Mouse (Mus musculus): ENCODE data around the gene Klf3.

The Klf3 gene

DNA sequence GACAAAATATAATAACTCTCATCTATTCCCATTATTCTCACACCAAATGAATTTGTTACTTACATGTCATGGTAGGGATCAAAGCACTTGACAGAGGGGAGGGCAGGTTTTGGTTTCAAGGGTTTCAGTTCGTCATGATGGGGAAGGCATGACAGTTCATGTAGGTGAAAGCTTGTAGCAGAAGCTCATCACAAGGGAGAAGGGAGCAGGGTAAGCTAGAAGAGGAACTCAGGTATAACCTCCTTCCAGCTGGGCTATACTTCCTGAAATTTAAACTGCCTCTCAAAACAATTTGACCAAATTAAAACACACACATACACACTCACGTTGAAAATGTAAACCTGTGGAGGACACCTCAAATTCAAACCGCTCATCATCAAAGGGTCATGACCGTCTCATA, 32.1 kb downstream of the Klf3 start:
- DNase-seq (ENCODE audit: low spot score in 2 of 2), result no peak

DNA sequence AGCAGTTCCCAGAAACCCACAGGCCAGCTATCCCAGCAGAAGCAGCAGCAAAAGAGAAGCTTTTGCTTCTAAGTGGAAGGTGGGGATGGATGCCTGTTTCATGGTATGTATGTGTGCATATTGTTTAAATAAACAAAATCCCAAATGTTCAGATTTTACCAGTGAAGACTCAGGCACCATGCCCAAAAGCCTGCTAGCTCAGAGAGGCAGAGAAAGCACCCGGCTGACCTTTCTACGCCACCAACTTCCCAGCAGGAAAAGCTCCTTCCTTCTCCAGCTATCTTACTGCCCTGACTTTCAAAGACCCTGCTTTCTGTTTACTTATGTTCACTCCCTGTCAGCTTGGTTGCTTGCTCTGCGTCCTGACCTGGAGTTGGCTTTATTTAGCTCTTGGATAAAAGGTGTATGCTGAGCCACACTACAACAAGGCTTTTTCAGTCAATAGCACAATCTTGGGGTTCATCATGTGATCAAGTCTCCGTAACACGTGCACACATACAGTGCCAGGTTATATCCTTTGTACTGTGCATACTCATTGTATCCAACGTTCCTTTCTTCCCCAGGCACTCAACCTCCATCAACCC, 35.9 kb downstream of the Klf3 start:
- DNase-seq (ENCODE audit: low spot score in 2 of 2), result no peak

DNA sequence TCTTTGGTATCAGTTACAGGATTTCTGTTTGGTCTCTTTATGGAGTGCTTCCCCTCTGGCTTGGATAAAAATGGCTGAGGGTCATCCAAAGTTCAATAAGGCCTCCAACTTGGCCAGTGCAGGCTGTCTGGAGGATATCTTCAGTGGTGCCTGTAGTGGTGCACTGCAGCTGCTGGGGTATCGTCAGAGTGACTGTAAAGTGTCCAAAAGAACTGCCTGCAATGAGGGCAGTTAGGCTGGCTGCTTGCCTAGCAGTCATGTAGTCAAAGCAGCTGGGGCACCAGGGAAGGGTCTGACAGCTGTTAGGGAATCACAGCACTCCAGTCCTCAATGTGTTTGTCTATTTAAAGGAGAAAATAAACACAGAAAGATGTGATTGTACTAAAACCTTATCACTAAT, 36.9 kb downstream of the Klf3 start:
- DNase-seq (ENCODE audit: low spot score in 2 of 2), result no peak

DNA sequence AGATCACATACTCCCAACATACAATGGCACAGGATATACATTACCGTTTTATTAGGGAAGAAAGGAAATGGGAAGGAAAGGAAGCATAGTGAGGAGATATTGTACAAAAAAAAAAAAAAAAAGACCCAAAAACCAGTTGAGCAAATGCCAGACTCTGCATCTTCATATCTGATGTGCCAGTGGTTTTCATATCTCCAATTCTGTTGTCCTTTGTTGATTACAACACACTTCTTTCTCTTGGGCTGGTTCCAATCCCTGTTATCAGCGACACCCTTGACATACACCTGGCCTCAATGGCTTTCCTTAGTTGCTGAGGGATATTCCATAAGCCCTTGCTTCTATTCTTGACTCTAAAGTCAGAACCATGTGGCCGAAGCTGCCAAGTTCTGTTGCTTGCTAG, 41.4 kb downstream of the Klf3 start:
- no peak for DNase-seq (ENCODE audit: low spot score in 2 of 2)

DNA sequence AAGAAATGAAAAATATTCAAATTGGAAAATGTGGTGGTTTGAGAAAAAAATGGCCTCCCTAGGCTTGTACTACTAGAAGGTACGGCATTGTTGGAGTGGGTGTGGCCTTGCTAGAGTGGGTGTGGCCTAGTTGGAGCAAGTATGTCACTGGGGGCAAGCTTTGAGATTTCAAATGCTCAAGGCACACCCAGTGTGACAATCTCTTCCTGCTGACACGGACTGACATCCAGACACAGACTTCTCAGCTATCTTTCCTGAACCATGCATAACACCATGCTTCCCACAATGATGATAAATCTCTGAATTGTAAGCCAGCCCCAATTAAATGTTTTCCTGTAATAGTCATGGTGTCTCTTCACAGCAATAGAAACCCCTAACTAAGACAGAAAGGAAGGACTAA, 44.1 kb downstream of the Klf3 start:
- DNase-seq (ENCODE audit: low spot score in 2 of 2), result no peak

DNA sequence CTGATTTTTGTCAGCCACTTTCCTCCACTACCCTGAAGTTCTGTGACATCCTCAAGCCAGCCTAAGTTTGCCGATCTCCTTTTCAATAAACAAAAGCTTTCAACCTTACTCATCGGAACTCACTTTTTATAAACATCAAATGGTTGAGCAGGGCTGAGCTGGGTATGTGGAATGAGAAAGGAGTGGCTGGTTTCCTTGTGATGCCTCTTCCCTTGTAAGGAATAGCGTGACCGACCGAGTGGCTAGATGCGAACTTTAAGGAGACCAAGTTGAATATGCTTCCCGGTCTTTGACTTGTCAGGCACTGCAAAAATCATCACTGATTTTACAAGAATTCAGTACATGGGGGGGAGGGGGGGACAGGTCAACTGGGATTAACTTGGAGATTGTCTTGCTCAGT, 46.7 kb downstream of the Klf3 start:
- no peak for DNase-seq (ENCODE audit: low spot score in 2 of 2)

DNA sequence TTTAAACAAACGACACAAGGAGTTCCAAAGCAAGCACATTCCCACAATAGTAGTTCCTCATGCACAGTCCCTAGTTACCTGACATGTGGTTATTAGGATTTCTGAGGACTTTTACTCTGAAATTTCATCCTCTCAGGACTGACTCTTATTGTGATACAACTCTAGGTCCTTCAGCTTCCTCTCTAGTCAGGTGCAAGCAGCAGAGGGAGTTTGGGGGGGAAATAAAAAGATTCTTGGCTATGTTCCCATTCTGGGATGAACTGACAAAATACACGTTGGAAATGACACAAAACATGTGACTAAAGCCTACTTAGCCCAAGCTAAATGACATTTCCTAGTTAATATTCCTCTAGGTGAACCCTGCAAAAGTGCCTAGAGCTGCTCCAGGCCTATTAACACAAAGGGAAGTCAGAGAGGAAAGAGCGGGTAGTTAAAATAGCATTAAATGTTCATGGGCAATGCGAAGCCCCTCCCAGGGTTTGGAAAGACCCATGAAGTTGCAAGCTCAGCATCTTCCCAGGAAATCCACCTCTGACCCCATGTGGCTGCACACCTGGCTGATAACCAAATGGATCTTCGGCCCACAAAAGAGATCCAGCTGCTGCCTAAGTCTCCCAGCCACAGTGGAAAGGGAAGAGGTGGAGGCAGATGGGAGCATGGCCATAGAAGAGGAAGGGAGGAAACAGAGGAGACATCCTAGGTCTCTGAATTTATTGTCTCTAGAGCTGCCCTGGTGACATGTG, 49.6 kb downstream of the Klf3 start:
- DNase-seq (ENCODE audit: low spot score in 2 of 2), result no peak

DNA sequence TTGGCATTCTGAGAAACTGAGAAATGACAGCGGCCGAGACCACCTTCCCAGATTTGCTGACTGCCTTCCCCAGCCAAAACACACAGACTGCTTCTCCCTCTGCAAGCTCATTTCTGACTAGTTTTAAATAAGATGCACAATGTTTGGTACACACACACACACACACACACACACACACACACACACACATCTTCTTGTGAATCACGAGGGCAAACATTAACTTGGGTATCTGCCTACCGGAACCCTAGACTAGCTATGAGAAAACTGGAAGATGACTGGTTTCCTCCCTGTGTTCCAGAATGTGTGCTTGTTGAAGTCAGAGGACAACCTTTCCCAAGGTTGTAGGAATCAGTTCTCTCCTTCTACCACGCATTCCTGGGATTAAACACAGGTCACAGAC, 50.2 kb downstream of the Klf3 start:
- no peak for DNase-seq (ENCODE audit: low spot score in 2 of 2)

DNA sequence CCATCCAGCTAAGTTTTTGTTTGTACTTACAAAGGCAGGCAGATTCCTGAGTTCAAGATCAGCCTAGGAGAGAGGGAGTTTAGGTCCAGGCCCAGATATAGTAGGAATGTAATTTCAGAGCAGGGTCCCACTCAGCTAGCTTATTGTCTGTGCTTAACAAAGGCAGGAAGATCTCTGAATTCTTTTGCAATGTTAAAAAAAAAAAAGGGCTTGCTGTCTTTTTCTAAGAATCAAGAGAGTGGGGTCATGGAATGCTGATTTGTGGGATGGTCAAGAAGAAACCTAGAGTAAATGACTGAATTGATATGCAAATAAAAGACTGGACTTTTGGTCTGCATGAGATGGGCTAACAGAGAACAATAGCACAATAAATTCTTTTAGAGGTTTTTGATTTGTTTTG, 52.0 kb downstream of the Klf3 start:
- no peak for DNase-seq (ENCODE audit: low spot score in 2 of 2)

DNA sequence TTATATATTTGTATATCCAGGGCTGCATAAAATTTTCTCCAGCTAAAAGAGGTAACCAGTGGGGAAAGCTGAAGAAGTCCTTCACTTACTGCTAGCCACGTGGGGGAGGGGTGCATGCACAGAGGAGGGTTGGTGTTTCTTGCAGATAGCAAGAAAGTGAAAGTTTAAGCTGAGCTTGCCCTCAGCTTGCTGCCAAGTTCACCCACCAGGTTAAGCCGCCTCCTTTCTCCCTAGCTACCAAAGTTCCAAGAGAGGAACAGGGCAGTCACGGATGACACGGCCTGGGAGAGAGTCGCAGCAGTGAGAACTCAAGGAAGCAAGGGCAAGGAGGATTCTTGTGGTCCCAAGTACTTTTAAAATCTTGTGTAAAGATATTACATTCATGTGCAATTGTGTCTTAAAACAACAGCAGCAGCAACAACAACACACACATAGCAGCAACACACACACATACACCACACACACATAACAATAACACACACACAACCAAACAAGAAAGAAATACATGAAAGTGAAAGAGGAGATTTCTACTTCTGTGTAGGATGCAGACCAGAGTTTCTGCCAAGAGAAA, 57.8 kb downstream of the Klf3 start:
- DNase-seq (ENCODE audit: low spot score in 2 of 2), result no peak

DNA sequence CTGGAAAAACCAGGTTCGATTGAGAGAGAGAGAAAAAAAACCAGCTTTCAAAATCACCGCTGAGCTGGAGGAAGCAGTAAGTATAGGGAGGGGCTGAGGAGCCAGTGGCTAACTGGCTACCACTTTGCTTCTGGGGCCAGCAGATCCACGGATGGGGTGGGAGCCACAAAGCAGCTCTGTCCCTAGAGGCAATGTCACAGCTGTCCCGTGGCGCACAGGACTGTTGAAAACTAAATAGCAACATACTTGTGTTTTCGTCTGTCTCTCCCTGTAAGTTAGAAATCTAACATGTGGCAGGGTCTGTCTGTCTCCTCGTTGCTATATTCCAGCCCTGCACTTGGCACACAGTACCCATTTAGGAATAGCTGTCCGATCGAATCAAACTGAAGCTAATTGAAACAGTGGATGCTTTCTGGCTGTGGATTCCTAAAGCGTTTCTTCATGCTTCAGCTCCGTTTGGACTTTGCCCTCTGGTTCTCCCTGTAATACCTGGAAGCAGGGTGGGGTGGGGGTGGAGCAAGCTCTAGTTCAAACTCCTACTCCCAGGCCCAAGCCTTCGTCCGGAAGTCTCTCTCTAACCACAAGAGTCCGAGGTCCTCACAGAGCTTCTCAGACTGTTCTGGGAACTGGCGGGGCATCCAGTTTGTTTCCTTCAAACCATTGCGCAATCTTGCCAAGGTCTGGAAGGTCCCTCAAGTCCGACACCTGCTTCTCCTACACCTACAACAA, 58.4 kb downstream of the Klf3 start:
- no peak for DNase-seq (ENCODE audit: low spot score in 2 of 2)

DNA sequence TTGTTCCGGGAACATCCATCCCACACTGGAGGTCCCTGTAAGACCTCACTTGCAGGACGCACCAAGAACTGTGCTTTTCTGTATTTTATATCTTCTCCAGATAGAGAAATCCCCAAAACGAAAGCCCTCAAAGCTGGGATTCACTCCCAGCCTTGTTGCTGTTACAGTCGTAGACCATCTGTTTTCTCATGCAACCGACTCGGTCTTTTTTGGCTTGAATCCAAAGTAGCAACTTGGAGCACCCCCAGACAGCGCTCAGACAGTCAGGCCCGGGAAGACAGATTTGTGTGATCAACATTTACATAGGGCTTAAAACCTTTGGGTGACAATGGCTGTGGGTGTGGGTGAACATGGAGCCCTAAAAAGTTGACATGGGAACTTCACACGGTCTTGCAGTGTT, 59.1 kb downstream of the Klf3 start:
- DNase-seq (ENCODE audit: low spot score in 2 of 2), result peak in 1 of 2 experiments; percentile 60

DNA sequence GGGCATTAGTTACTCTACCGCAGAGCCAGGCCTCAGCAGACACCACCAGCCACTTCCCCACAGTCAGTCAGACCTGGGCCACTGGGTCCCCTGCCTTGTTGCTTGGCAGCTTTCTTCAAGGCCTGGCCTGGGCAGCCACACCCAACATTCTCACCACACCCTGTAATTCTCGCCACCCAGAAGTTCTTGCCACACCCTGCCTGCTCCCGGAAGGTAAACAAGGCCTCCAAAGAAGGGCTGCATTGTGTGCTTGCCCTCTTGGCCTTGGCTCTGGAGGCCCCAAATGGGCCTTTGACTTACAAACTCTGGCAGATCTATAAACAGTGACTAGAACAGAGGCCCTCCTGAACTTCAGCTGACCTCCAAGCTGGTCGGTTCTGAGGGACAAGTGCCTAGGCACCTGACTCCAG, 61.5 kb downstream of the Klf3 start:
- no peak for DNase-seq (ENCODE audit: low spot score in 2 of 2)

DNA sequence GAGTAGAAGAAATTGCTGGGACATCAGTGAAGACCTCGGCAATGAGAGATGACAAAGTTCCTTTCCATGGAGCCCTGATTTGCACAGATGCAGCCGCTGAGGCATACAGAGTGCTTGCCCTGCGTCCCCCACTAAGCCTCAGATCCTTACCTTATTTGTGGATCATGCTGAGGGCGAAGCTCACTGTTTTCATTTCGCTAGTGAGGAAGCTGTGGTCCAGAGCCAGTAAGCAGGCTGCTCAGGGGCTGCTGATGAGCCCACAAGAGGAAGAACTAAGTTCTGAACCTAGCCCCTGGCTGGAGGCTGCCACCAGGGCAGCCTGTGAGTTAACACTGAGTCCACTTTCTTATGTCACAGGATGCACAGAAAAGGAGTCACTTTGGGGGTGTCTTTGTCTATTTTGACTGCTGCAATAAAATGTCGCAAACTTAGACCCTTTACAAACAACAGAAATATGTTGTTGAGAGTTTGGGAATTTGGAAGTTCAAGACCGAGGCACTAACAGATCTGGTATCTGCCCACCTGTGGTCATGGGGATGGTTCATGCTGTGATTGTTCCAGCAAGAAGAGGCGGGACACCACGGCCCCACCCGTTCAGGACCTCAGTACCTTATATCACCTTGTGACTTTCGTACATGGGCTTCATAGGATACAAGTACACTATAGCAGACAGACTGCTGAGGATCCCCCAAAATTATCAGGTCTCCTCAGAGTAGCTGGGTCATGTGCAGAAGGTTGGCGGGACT, 62.2 kb downstream of the Klf3 start:
- no peak for DNase-seq (ENCODE audit: low spot score in 2 of 2)

DNA sequence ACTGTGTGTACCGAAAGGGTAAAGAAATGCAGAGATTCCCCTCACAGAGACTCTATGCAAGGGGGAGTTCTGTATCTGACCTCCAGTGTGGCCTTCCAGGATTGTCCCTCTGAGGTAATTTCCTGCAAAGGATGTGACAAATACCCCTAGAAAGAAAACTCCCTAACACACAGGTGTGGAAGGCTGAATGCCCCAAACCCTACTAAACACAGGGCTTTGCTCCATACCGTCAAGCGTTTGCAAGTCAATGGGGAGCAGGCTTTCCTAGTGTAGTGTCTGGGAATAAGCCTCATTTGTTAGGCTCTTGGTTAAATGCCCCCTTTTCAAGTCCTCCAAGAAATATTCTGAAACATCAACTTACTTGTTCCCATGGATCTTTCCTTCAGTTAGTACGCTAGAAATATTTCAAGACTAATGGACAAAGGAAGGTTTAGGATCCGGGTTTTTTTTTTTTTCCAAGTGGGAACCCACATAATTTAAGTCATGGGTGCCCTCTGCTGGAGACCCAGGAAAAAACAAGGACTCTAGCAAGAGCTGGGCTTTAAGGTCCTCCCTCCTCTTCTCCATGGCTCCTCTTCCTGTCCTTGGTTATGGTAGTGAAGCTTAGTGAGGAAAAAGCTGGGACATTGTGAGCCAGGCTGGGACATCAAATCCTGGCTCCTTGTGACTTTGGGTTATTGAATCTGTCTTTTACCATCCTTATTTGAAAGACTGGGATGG, 63.3 kb downstream of the Klf3 start:
- peak in 1 of 2 experiments; percentile 84 for DNase-seq (ENCODE audit: low spot score in 2 of 2)

DNA sequence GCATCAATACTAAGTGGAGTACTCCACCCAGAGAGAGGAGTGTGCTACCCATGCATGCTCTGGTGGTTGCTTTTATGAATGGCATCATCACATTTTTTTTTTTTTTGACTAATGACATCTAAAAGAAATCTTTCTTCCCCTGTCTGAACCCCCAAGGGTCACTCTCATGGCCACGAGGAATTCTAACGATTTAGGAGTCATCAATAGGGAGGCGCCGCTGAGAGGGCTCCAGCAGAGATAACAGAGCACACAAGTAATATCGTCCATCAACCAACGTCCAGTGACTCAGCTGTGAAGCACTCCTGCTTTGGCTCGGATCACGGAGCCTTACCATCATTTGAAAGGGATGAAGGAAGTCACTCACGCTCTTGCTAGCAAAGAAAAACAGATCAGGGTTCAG, 63.9 kb downstream of the Klf3 start:
- DNase-seq (ENCODE audit: low spot score in 2 of 2), result no peak

DNA sequence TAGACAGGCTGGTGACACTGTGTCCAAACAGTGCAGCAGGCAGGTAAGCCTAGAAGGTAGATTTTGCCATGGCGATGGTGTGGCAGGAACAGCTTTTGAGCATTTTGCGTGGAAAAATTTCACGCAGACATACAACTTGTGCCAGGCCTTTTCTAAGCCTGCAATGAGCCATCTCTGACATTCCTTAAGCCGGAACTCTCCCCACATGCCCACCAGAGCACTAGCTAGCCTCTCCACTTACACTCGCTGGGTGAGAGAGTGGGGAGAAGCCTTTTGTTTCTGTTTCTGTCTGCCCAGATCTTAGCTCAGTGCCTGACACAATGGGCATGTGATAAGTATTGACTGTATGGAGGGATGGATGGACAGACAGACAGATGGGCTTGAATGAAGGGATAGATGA, 64.4 kb downstream of the Klf3 start:
- DNase-seq (ENCODE audit: low spot score in 2 of 2), result no peak

DNA sequence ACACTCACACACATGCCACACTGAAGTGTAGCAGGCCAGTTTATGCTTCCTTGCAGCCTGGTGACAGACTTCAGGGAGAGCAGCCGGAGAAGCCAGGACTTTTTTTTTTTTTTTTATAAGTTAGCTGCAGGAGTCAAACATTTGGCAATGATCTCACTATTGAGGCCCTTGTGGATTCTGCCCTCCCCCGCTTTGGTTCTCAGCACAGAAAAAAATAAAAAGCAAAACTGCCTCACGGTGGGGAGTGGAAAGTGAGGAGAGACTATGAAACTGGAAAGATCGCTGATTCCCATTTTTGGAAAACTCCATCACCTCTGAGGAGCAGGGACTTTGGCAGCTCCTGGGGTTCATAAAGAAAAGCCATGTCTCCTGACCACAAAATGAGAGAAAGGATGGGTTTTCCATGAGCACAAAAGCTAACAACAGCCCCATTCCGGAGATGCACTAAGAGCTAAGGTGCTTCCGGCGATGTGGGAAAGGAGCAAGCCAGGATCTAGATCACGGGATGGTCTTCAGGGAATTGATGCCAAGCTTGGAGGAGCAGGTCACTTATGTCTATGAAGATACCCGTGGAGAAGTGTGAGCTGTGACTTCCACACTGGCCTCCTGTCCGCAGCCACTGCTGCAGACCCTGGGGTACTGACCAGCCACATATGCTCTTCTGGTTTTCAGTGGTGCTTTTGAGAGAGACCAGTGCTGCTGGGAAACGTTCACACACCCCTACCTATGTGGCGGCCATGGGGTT, 73.1 kb downstream of the Klf3 start:
- DNase-seq (ENCODE audit: low spot score in 2 of 2), result no peak

DNA sequence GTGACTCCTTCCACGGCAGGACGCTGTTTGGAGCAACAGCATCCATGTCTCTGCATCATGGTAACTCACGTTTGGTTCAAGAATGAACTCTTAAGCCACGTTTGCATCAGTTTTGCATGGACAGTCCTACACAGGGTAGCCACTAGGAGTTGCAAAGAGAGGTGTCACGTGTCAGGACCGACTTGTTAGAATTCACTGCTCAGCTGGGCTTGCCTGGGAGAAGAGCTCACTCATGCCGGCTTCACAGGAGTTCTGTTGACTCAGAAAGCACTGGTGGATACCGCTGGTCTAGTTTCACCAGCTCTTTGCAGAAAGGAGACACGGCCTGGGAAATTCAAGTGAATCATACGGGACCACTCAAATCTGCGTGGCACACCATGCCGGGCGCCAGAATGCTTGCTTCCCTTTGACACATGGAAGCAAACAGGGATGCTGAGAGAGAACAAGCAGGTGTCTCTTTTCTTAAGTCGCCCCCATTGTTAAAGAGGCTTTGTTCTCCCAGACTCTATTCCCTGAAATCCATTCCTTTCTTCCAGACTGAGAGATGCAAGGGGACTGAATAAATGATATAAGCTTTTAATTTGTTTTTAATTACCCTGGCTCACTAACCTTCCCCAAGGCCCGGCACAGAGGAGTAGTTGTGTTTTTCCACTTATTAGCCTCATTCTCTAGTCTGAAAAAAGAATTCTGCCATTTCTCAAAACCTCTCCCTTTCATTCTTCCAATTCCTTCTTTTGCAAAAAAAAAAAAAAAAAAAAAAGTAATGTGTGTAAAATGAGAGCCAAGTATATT, 74.2 kb downstream of the Klf3 start:
- no peak for DNase-seq (ENCODE audit: low spot score in 2 of 2)

DNA sequence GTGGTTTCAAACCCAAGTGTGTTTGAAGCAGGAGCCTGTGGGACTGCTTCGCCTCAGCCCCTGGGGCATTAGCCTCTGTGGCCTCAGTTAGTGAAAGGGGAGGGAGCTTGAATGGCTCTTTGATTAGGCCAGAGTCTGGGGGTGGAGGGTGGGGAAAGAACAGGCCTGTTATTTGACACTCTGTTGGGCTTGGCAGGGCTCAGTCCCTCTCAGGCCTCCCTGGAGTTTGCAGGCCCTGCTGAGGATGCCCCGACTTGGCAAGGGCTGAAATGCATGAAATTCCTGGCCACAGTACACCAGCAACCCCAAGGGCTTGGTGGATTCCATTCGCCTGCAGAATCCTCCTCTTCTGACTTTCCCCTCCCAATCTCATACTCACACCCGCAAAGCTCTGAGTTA, 74.8 kb downstream of the Klf3 start:
- DNase-seq (ENCODE audit: low spot score in 2 of 2), result peak in 1 of 2 experiments; percentile 34
